Mouse (Mus musculus) lung, embryonic 14.5 days (tissue): ENCODE data around the gene Dmbt1. TPM values are rescaled to one million over a fixed set of nuclear protein-coding genes. Genes with fewer than 3 reads are reported as not detected.

Experiments used
- ATAC-seq: fragments of 200-750 bp; cut with Nextera tagmentation; 2 replicates; pipeline ENCODE4 v1.8.0; 2017; ENCODE audit warnings: mild to moderate bottlenecking, moderate TSS enrichment, moderate library complexity; ENCODE audit not compliant: insufficient read depth
- DNase-seq: peaks from one replicate; pipeline ENCODE4 v3.0.0-alpha.2; 2015
- H3K27ac ChIP-seq: fragments of 300-500 bp; sonication (generic); 2 replicates; pipeline ENCODE4 v1.5.1; 2014; ENCODE audit warnings: low read depth, mild to moderate bottlenecking, moderate library complexity
- H3K27me3 ChIP-seq: fragments of 300-500 bp; sonication (generic); 2 replicates; pipeline ENCODE4 v1.6.1; 2014; ENCODE audit warnings: low read length, control low read depth; ENCODE audit not compliant: insufficient read depth
- H3K36me3 ChIP-seq: fragments of 300-500 bp; sonication (generic); 2 replicates; pipeline ENCODE4 v1.6.1; 2014; ENCODE audit warnings: control low read depth; ENCODE audit not compliant: insufficient read depth
- H3K4me1 ChIP-seq: fragments of 300-500 bp; sonication (generic); 2 replicates; pipeline ENCODE4 v1.6.1; 2014; ENCODE audit warnings: antibody characterized with exemption, control low read depth; ENCODE audit not compliant: insufficient read depth
- H3K4me2 ChIP-seq: fragments of 300-500 bp; sonication (generic); 2 replicates; pipeline ENCODE4 v1.6.1; 2014; ENCODE audit warnings: mild to moderate bottlenecking
- H3K4me3 ChIP-seq: fragments of 300-500 bp; sonication (generic); 2 replicates; pipeline ENCODE4 v1.5.1; 2014; ENCODE audit warnings: low read depth, low read length
- H3K9ac ChIP-seq: fragments of 300-500 bp; sonication (generic); 2 replicates; pipeline ENCODE4 v1.6.1; 2014
- H3K9me3 ChIP-seq: fragments of 300-500 bp; sonication (generic); 2 replicates; pipeline ENCODE4 v1.6.1; 2016; ENCODE audit warnings: low read depth, low read length, control low read depth
- CTCF ChIP-seq: IDR thresholded peaks from 2 replicates; pipeline ENCODE4 v1.5.1; 2016; ENCODE audit warnings: antibody characterized with exemption, low read depth
- WGBS: fragments of 180-500 bp; shearing (Covaris S2); extraction: QIAGEN DNeasy Blood & Tissue Kit; methylation state at CpG from one replicate; pipeline ENCODE4 v1.1.7; 2014; 5-methylcytosine and 5-hydroxymethylcytosine counted together
- polyA plus RNA-seq: library from polyadenylated mRNA; unstranded; fragments of >200 nt; fragmentation: Nextera tagmentation; extraction: Ambion mirVana; gene quantifications from 2 replicates; pipeline ENCODE4 v1.2.1, GENCODE M21; 2014

The Dmbt1 gene
- polyA plus RNA-seq, 1 experiment from 2014 or later, result not detected

- H3K9me3 ChIP-seq, result no peaks in the 10 kb centered on the region
- H3K9ac ChIP-seq, result no peak overlapping the region
- no peaks in the 10 kb centered on the region for H3K27me3 ChIP-seq
- H3K36me3 ChIP-seq, result no peaks in the 10 kb centered on the region
- DNase-seq, result no peak
- no peak overlapping the region for H3K27ac ChIP-seq
- peaks cover 3% of the 10 kb centered on the region; the same call in 1 of the 2 replicates for H3K4me1 ChIP-seq
- ATAC-seq, result no peak
- TF ChIP-seq CTCF, result no peak
- WGBS, result 62% methylated on average over 3 of the region's 3 CpGs
- no peak overlapping the region for H3K4me3 ChIP-seq
- no peak overlapping the region for H3K4me2 ChIP-seq
These were observed 42.5 kb upstream of the Dmbt1 start for GRCm38 (mm10) chr7:130989371-130989770.

DNA sequence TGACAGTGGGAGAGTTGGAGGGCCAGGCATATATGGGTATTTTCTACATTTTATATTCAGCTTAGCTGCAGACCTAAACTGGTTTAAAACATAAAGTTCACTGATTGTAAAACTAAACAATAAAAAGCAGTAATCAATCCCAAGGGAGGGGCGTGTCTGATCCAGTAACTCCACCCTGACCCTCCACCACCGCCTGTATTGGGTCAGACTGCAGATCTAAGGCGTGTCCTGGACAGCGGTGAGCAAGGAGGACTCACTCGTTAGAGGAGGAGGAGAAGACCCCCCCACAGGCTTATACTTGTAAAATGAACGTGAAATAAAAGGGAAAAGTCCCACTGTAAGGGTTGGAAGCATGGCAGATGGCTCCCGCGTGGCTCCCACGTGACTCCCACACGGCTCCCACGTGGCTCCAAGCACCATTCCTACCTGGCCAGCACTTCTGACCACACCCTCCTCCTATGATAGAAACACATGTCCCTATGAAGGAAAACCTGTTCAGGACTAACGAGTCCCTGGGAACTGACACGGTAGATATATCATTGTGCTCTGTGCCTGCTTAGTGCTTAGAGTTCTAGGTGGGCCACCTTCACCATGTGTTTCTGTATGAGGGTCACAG is 40.6 kb upstream of the Dmbt1 start:
- TF ChIP-seq CTCF, result no peak
- no peak for ATAC-seq
- H3K27ac ChIP-seq, result no peak overlapping the region
- H3K4me3 ChIP-seq, result no peak overlapping the region
- no peaks in the 10 kb centered on the region for H3K36me3 ChIP-seq
- H3K9ac ChIP-seq, result no peak overlapping the region
- H3K9me3 ChIP-seq, result no peaks in the 10 kb centered on the region
- H3K4me2 ChIP-seq, result no peak overlapping the region
- no peak for DNase-seq
- H3K4me1 ChIP-seq, result no peaks in the 10 kb centered on the region
- no peaks in the 10 kb centered on the region for H3K27me3 ChIP-seq
- WGBS, result 86% methylated on average over 13 of the region's 13 CpGs

- H3K27ac ChIP-seq, result no peak overlapping the region
- peak; percentile 52 for DNase-seq
- H3K4me2 ChIP-seq, result no peak overlapping the region
- no peaks in the 10 kb centered on the region for H3K36me3 ChIP-seq
- TF ChIP-seq CTCF, result peak; percentile 75
- H3K4me1 ChIP-seq, result no peaks in the 10 kb centered on the region
- H3K4me3 ChIP-seq, result no peak overlapping the region
- no peak for ATAC-seq
- 41% methylated on average over 8 of the region's 8 CpGs for WGBS
- H3K9me3 ChIP-seq, result no peaks in the 10 kb centered on the region
- no peaks in the 10 kb centered on the region for H3K27me3 ChIP-seq
- no peak overlapping the region for H3K9ac ChIP-seq
These were observed 37.9 kb upstream of the Dmbt1 start for GRCm38 (mm10) chr7:130993907-130994306.

- DNase-seq (no peak), ATAC-seq (no peak)
- H3K4me1 ChIP-seq, result no peaks in the 10 kb centered on the region
- H3K4me3 ChIP-seq, result no peak overlapping the region
- H3K4me2 ChIP-seq, result no peak overlapping the region
- 79% methylated on average over 12 of the region's 12 CpGs for WGBS
- no peaks in the 10 kb centered on the region for H3K36me3 ChIP-seq
- TF ChIP-seq CTCF, result no peak
- H3K27me3 ChIP-seq, result no peaks in the 10 kb centered on the region
- H3K27ac ChIP-seq, result no peak overlapping the region
- H3K9me3 ChIP-seq, result peaks cover 7% of the 10 kb centered on the region
- H3K9ac ChIP-seq, result no peak overlapping the region
These were observed 29.7 kb upstream of the Dmbt1 start for GRCm38 (mm10) chr7:131001976-131002726.

DNA sequence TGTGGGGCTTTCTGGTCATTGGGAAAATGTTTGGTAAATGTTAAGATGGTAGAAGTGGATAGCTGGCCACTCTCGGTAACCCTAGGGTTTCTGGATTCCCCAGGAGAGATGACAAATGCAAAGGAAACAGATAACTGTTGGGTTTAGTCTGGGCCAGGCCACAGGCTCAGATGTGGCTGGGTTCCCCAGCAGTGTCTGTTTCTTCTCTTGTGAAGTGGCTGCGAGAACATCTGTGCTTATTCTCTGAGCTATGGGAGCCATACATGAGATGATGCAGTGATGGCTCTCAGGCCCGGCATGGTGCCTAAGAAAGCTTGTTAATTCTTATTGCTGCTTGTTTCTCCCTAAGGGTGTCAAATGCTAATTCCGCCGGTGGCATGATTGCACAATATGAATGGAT is 27.8 kb upstream of the Dmbt1 start:
- TF ChIP-seq CTCF, result no peak
- Histone ChIP-seq H3K9me3 (peaks cover 7% of the 10 kb centered on the region), H3K9ac (no peak overlapping the region), H3K4me1 (no peaks in the 10 kb centered on the region), H3K27me3 (no peaks in the 10 kb centered on the region), H3K4me3 (no peak overlapping the region), H3K27ac (no peak overlapping the region), H3K36me3 (no peaks in the 10 kb centered on the region), H3K4me2 (no peak overlapping the region)
- no peak for DNase-seq
- WGBS, result 89% methylated on average over 5 of the region's 5 CpGs
- ATAC-seq, result no peak

- no peak for TF ChIP-seq CTCF
- ATAC-seq (no peak), DNase-seq (no peak)
- H3K4me1 ChIP-seq, result no peaks in the 10 kb centered on the region
- H3K4me2 ChIP-seq, result no peak overlapping the region
- H3K27ac ChIP-seq, result no peak overlapping the region
- no peak overlapping the region for H3K4me3 ChIP-seq
- 87% methylated on average over 2 of the region's 2 CpGs for WGBS
- H3K36me3 ChIP-seq, result no peaks in the 10 kb centered on the region
- H3K9me3 ChIP-seq, result peaks cover 7% of the 10 kb centered on the region
- no peaks in the 10 kb centered on the region for H3K27me3 ChIP-seq
- no peak overlapping the region for H3K9ac ChIP-seq
These were observed 24.6 kb upstream of the Dmbt1 start for GRCm38 (mm10) chr7:131007221-131007620.

DNA sequence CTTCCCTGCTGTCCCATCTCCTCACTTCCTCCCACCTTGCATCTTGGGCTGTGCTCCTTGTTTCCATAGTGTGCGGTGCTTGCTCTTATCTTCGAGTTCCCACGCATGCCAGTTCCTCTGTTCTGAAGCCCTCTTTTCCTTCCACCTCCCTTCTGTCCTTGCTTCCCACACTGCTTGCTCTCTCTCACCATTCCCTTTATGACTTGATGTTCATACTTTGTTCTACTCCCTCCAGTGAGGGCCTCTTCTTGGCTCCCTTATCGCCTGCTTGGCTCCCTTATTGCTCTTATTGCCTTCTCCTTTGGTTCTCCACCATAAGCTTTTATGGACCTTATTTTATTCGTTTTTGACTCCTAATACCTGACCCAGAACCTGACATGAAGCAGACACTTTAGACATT is 22.7 kb upstream of the Dmbt1 start:
- H3K9me3 ChIP-seq, result peaks cover 7% of the 10 kb centered on the region
- ATAC-seq (no peak), DNase-seq (no peak)
- no peak overlapping the region for H3K27ac ChIP-seq
- no peaks in the 10 kb centered on the region for H3K27me3 ChIP-seq
- no peaks in the 10 kb centered on the region for H3K4me1 ChIP-seq
- TF ChIP-seq CTCF, result no peak
- H3K4me2 ChIP-seq, result no peak overlapping the region
- no peak overlapping the region for H3K9ac ChIP-seq
- 71% methylated on average over 5 of the region's 5 CpGs for WGBS
- H3K36me3 ChIP-seq, result no peaks in the 10 kb centered on the region
- H3K4me3 ChIP-seq, result no peak overlapping the region
